Comparison of ENCODE assay signal across 8 mouse cellular contexts in genomic region chr11:119186989-119187799, GRCm38 (mm10). TPM values are rescaled to one million over a fixed set of nuclear protein-coding genes. Genes with fewer than 3 reads are reported as not detected.
DNase-seq lines count a peak whose midpoint lies in the region; ATAC-seq and TF ChIP-seq lines count a peak whose summit lies in the region.

No protein-coding gene starts in this region.

- no peaks in the 10 kb centered on the region for H3K9me3 ChIP-seq in intestine, embryonic 15.5 days
- no peaks in the 10 kb centered on the region for H3K9me3 ChIP-seq in limb, embryonic 11.5 days (ENCODE audit: control insufficient read depth, low read length)
- H3K9me3 ChIP-seq in midbrain, embryonic 16.5 days (replicated peaks; ENCODE audit: control insufficient read depth, low read length, poor library complexity, severe bottlenecking): no peaks in the 10 kb centered on the region

- H3K27me3 ChIP-seq in intestine, embryonic 15.5 days (replicated peaks): no peaks in the 10 kb centered on the region
- no peaks in the 10 kb centered on the region for H3K27me3 ChIP-seq in limb, embryonic 11.5 days (ENCODE audit: control insufficient read depth, insufficient read depth, low read length)
- no peaks in the 10 kb centered on the region for H3K27me3 ChIP-seq in midbrain, embryonic 16.5 days (ENCODE audit: control insufficient read depth, insufficient read depth, low read depth, low read length)

- no peak overlapping the region for H3K4me2 ChIP-seq in intestine, embryonic 15.5 days (replicated peaks)
- H3K4me2 ChIP-seq in limb, embryonic 11.5 days (ENCODE audit: low read depth, severe bottlenecking): no peak overlapping the region
- H3K4me2 ChIP-seq in midbrain, embryonic 16.5 days (ENCODE audit: low read length): no peak overlapping the region

- no peaks in the 10 kb centered on the region for H3K36me3 ChIP-seq in intestine, embryonic 15.5 days
- H3K36me3 ChIP-seq in limb, embryonic 11.5 days (ENCODE audit: control insufficient read depth, insufficient read depth, low read length): no peaks in the 10 kb centered on the region; the same call in none of the 2 replicates
- H3K36me3 ChIP-seq in midbrain, embryonic 16.5 days (ENCODE audit: control insufficient read depth, insufficient read depth, low read length): no peaks in the 10 kb centered on the region

- DNase-seq in urinary bladder, postnatal 14 days (ENCODE audit: low spot score): peak; percentile 72
- no peak for DNase-seq in urinary bladder, adult 2 months (ENCODE audit: low spot score)
- peak; percentile 85 to 90 for DNase-seq in cerebellum, postnatal 25 days
- DNase-seq in gastrocnemius, adult 2 months: peak; percentile 70
- DNase-seq in limb, embryonic 11.5 days (ENCODE audit: low spot score): peak; percentile 86
- DNase-seq in spleen, postnatal 14 days (ENCODE audit: low spot score in 2 of 2): peak; percentile 45 to 67

- H3K4me3 ChIP-seq in gastrocnemius, adult 2 months: no peak overlapping the region
- H3K4me3 ChIP-seq in intestine, embryonic 15.5 days (replicated peaks): no peak overlapping the region
- no peak overlapping the region for H3K4me3 ChIP-seq in limb, embryonic 11.5 days (ENCODE audit: low read depth, low read length)
- H3K4me3 ChIP-seq in midbrain, embryonic 16.5 days (ENCODE audit: low read depth, low read length): no peak overlapping the region

- no peak overlapping the region for H3K27ac ChIP-seq in gastrocnemius, adult 2 months
- H3K27ac ChIP-seq in intestine, embryonic 15.5 days: no peak overlapping the region
- no peak overlapping the region for H3K27ac ChIP-seq in limb, embryonic 11.5 days (replicated peaks; ENCODE audit: low read depth, low read length)
- no peak overlapping the region for H3K27ac ChIP-seq in midbrain, embryonic 16.5 days (ENCODE audit: low read length)

- peaks cover 40% of the 10 kb centered on the region for H3K4me1 ChIP-seq in intestine, embryonic 15.5 days (replicated peaks)
- H3K4me1 ChIP-seq in limb, embryonic 11.5 days (ENCODE audit: control insufficient read depth, insufficient read depth, low read length): peaks cover 23% of the 10 kb centered on the region
- H3K4me1 ChIP-seq in midbrain, embryonic 16.5 days (ENCODE audit: control insufficient read depth, insufficient read depth, low read length): peaks cover 32% of the 10 kb centered on the region

- no peak overlapping the region for H3K9ac ChIP-seq in intestine, embryonic 15.5 days
- no peak overlapping the region for H3K9ac ChIP-seq in limb, embryonic 11.5 days (ENCODE audit: low read length)
- H3K9ac ChIP-seq in midbrain, embryonic 16.5 days (ENCODE audit: low read depth, low read length): no peak overlapping the region

- peak; percentile 73 for TF ChIP-seq CTCF in gastrocnemius, adult 2 months (IDR thresholded peaks at IDR 0.05)

- ATAC-seq in intestine, embryonic 15.5 days: peak; percentile 31; the same call in 1 of the 2 replicates
- ATAC-seq in limb, embryonic 11.5 days (ENCODE audit: insufficient number of reproducible peaks, low FRiP score, low TSS enrichment, low read depth): no peak
- ATAC-seq in midbrain, embryonic 16.5 days: 0 out of 2 replicates have a peak, but pooled peaks have one; percentile 37

- WGBS in intestine, embryonic 15.5 days: 43% methylated on average over 25 of the region's 25 CpGs
- 51% methylated on average over 25 of the region's 25 CpGs for WGBS in limb, embryonic 11.5 days
- 50% methylated on average over 25 of the region's 25 CpGs for WGBS in midbrain, embryonic 16.5 days

- intact Hi-C loops in gastrocnemius, adult 2 months (cut with DNase I): loop anchor here (5.0 kb wide), 2 partner anchors 60 to 100 kb away; partner anchors contain the start of gene Cbx4

RNA-seq across cellular contexts. Expression of gene Tbc1d16, which starts 41.1 kb away (rescaled TPM):
- 15.8 and 20.8 TPM in 2 replicates for polyA plus RNA-seq in urinary bladder, adult 2 months (2012; rRNA removed)
- total RNA-seq in gastrocnemius, adult 2 months (2021): 10 to 100 TPM; 30.7 to 36.6 TPM
- polyA plus RNA-seq in intestine, embryonic 15.5 days (2015; fragmentation: Nextera tagmentation; extraction: Ambion mirVana): 13.9 and 15.3 TPM in 2 replicates
- polyA plus RNA-seq in limb, embryonic 11.5 days (2014; fragmentation: Nextera tagmentation; extraction: Ambion mirVana): 10.8 TPM in 2 replicates
- polyA plus RNA-seq in midbrain, embryonic 16.5 days (2015; fragmentation: Nextera tagmentation; extraction: Ambion mirVana): 47.7 and 56.7 TPM in 2 replicates

RNA-seq across cellular contexts. Expression of gene Ccdc40, which starts 41.2 kb away (rescaled TPM):
- 0.66 and 0.77 TPM in 2 replicates for polyA plus RNA-seq in urinary bladder, adult 2 months (2012; rRNA removed)
- total RNA-seq in gastrocnemius, adult 2 months (2021): not detected
- polyA plus RNA-seq in intestine, embryonic 15.5 days (2015; fragmentation: Nextera tagmentation; extraction: Ambion mirVana): 2.5 and 2.6 TPM in 2 replicates
- 8.9 and 10.8 TPM in 2 replicates for polyA plus RNA-seq in limb, embryonic 11.5 days (2014; fragmentation: Nextera tagmentation; extraction: Ambion mirVana)
- 18.0 and 20.1 TPM in 2 replicates for polyA plus RNA-seq in midbrain, embryonic 16.5 days (2015; fragmentation: Nextera tagmentation; extraction: Ambion mirVana)
